Mouse (Mus musculus) lung, embryonic 15.5 days (tissue): ENCODE results near the gene Lgals9. TPM values are rescaled to one million over a fixed set of nuclear protein-coding genes. Genes with fewer than 3 reads are reported as not detected.

Experiments
- ATAC-seq: fragments of 200-750 bp; cut with Nextera tagmentation; 2 replicates; pipeline ENCODE4 v1.8.0; 2017; ENCODE audit warnings: moderate number of reproducible peaks, borderline replicate concordance; ENCODE audit not compliant: low FRiP score, low TSS enrichment; ENCODE audit errors: extremely low read depth
- H3K27ac ChIP-seq: fragments of 300-500 bp; sonication (generic); 2 replicates; pipeline ENCODE4 v1.5.1; 2015; ENCODE audit warnings: moderate library complexity, mild to moderate bottlenecking, inconsistent platforms
- H3K27me3 ChIP-seq: fragments of 300-500 bp; sonication (generic); 2 replicates; pipeline ENCODE4 v1.6.1; 2015; ENCODE audit warnings: inconsistent platforms
- H3K36me3 ChIP-seq: fragments of 300-500 bp; sonication (generic); 2 replicates; pipeline ENCODE4 v1.6.1; 2015; ENCODE audit warnings: inconsistent platforms
- H3K4me1 ChIP-seq: fragments of 300-500 bp; sonication (generic); 2 replicates; pipeline ENCODE4 v1.6.1; 2015; ENCODE audit warnings: inconsistent platforms
- H3K4me2 ChIP-seq: fragments of 300-500 bp; sonication (generic); 2 replicates; pipeline ENCODE4 v1.6.1; 2015; ENCODE audit warnings: inconsistent platforms, mild to moderate bottlenecking, moderate library complexity
- H3K4me3 ChIP-seq: fragments of 300-500 bp; sonication (generic); 2 replicates; pipeline ENCODE4 v1.5.1; 2015; ENCODE audit warnings: mild to moderate bottlenecking, inconsistent platforms
- H3K9ac ChIP-seq: fragments of 300-500 bp; sonication (generic); 2 replicates; pipeline ENCODE4 v1.6.1; 2015; ENCODE audit warnings: inconsistent platforms
- H3K9me3 ChIP-seq: fragments of 300-500 bp; sonication (generic); 2 replicates; pipeline ENCODE4 v1.6.1; 2016; ENCODE audit warnings: inconsistent platforms
- WGBS: fragments of 180-500 bp; shearing (Covaris S2); methylation state at CpG from one replicate; pipeline ENCODE4 v1.1.7; 2015; 5-methylcytosine and 5-hydroxymethylcytosine counted together
- polyA plus RNA-seq: library from polyadenylated mRNA; unstranded; fragments of >200 nt; fragmentation: Nextera tagmentation; extraction: Ambion mirVana; gene quantifications from 2 replicates; pipeline ENCODE4 v1.2.1, GENCODE M21; 2015

The Lgals9 gene
- polyA plus RNA-seq, 1 experiment from 2014 or later = 52.8 TPM

DNA sequence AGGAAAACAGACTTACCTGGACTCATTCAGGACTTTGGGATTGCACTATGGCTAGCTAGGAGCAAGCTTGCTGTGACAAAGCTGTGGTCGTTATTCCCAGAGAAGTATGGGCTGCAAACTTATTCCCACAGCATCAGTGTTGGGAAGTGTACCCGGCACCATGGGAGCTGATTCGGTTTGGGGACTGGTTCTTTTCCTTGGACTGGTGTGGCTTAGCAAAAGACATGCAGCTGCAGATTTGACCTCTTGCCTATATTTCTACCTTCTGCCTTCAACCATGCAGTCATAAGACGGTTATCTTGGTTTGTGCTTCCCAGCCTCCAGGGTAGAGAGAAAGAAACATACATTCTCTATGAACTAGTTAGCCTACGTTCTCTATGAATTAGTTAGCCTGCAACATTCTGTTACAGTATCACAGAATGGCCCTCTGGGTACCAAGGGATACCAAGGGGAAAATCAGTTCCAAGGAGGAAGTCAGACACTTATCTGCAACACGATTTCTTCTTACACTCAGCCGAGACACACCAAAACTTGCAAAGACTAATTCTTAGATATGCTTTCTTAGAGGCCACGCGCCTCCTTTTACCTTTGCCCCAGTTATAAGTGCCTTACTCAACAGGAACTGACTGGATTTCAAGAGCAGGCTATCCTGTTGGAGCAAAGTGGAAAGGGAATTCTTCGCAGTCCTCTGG is 1.7 kb upstream of the Lgals9 start:
- 79% methylated on average over 10 of the region's 10 CpGs for WGBS

DNA sequence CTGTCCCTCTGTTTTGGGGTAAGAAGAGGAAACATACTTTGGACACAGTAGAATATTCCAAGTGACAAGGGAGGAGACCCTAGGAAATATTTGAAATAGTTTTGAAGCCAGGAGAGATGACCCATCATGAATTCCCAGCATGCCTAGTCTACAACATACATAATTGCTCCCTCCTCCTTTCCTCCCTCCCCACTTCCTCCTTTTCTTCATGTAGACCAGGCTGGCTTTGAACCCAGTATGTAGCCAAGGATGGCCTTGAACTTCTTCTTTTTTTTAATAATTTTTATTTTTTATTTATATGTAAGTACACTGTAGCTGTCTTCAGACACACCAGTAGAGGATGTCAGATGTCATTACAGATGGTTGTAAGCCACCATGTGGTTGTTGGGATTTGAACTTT is 759 bp upstream of the Lgals9 start:
- Histone ChIP-seq H3K27ac (no peak overlapping the region), H3K36me3 (no peaks in the 10 kb centered on the region), H3K4me1 (peaks cover 14% of the 10 kb centered on the region), H3K4me3 (no peak overlapping the region), H3K27me3 (no peaks in the 10 kb centered on the region), H3K9me3 (no peaks in the 10 kb centered on the region), H3K4me2 (no peak overlapping the region), H3K9ac (no peak overlapping the region)
- no peak for ATAC-seq

More for the DNA sequence above, 1.7 kb upstream of the Lgals9 start:
- Histone ChIP-seq H3K36me3 (no peaks in the 10 kb centered on the region), H3K27ac (no peak overlapping the region), H3K9me3 (no peaks in the 10 kb centered on the region), H3K9ac (no peak overlapping the region), H3K27me3 (no peaks in the 10 kb centered on the region), H3K4me3 (no peak overlapping the region), H3K4me2 (no peak overlapping the region), H3K4me1 (peaks cover 14% of the 10 kb centered on the region)
- no peak for ATAC-seq

DNA sequence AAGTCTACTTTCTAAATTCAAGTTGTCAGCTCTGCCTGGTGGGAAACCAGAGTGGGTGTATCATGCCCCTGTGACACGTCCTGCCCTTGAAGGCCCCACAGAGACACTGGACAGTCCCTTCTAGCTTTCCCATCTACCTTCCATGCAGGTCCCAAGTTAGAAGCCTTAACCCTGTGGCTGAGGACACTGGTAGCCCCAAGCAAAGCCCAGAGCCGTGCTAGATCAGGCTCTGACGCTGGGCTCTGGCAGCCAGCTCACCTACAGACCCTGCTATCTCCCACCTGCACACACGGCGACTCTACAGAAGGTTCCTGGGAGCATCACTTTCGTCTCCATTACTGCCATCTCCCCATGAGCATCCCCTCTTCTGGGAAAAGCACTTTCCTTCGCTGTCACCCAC is 1.2 kb downstream of the Lgals9 start:
- Histone ChIP-seq H3K27me3 (no peaks in the 10 kb centered on the region), H3K36me3 (no peaks in the 10 kb centered on the region), H3K4me2 (peak overlapping the region; percentile 43; the same call in 1 of the 2 replicates), H3K4me1 (peaks cover 14% of the 10 kb centered on the region), H3K9ac (no peak overlapping the region), H3K4me3 (no peak overlapping the region), H3K9me3 (no peaks in the 10 kb centered on the region), H3K27ac (no peak overlapping the region)
- ATAC-seq = no peak
- 78% methylated on average over 7 of the region's 7 CpGs for WGBS

DNA sequence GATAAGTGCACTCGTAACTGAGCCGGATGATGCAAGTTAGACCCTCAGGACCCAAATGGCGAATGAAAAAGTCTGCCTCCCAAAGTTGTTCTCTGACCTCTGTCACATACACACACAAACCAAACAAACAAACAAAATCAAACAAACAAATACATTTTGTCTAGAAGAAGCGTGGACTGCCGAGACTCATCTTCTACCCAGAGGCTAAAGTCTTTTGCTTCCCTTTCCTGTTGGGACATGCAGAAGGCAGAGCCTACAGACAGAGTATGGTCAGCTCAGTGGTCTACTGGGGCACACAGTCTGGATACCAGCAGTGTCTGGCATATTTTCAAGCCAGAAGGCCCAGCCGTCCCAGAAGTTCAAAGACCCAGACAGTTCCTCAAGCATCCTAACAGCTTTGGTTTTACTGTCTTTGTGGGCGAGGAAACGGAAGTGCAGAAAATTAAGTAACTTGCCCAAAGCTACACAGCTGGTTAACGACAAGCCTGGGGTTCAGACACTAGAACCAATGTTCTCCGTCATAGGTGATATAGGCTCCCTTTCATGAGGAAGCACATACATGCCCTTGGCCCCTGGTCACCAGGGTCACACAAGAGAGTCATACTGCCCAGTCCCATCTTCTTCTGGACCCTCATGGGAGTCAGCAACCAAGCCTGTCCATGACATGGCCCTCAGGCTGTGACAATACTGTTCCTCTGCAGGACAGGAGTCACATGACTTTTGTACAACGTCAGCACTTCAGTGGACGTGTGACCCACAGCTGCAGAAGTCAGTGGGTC is 2.0 kb downstream of the Lgals9 start:
- Histone ChIP-seq H3K36me3 (no peaks in the 10 kb centered on the region), H3K4me1 (peaks cover 14% of the 10 kb centered on the region), H3K27ac (no peak overlapping the region), H3K9ac (no peak overlapping the region), H3K27me3 (no peaks in the 10 kb centered on the region), H3K4me2 (peak overlapping the region; percentile 43; the same call in 1 of the 2 replicates), H3K4me3 (no peak overlapping the region), H3K9me3 (no peaks in the 10 kb centered on the region)
- WGBS = 73% methylated on average over 12 of the region's 12 CpGs
- ATAC-seq = no peak

DNA sequence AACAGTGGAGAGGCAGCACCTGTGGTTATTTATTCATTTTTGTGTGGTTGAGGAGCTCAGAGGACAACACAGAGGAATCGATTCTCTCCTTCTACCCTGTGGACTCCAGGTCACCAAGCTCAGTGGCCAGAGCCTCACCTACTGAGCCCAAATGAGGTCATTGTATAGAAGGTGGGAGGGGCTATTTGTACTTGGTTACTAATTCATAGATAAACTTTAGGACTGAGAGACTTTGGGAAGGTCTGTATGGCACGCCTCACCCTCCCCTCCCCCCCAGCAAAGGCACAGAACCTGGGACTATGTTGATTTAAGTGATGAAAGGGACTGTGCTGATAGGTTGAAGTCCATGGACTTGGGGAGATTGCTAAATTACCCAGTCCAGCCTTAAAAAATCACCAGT is 2.7 kb downstream of the Lgals9 start:
- no peaks in the 10 kb centered on the region for H3K36me3 ChIP-seq
- 44% methylated on average over 2 of the region's 2 CpGs for WGBS
- H3K9ac ChIP-seq = no peak overlapping the region
- no peaks in the 10 kb centered on the region for H3K9me3 ChIP-seq
- no peaks in the 10 kb centered on the region for H3K27me3 ChIP-seq
- no peak overlapping the region for H3K4me2 ChIP-seq
- no peak overlapping the region for H3K27ac ChIP-seq
- H3K4me1 ChIP-seq = peaks cover 14% of the 10 kb centered on the region
- no peak overlapping the region for H3K4me3 ChIP-seq
- ATAC-seq = no peak

DNA sequence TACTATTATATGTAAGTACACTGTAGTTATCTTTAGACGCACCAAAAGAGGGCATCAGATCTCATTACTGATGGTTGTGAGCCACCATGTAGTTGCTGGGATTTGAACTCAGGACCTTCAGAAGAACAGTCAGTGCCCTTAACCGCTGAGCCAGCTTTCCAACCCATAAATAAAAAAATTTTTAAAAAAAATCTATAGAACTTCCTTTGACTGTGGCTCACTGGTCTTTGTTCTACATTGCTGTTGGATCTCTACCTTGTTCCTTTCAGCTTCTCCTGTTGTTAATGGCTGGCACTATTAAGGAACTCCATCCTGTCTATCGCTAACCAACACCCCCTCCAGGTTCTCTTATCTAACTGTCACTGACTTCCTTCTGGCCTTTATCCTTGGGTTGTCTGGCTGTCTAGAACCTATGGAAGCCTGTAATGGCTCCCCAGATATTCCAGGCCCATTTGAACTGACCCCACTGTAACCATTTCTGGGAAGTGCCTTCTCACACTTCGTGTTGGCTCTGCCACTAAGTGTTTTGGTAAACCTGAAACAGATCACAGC is 4.6 kb downstream of the Lgals9 start:
- H3K4me1 ChIP-seq = peaks cover 13% of the 10 kb centered on the region
- H3K27ac ChIP-seq = no peak overlapping the region
- H3K4me2 ChIP-seq = no peak overlapping the region
- no peaks in the 10 kb centered on the region for H3K9me3 ChIP-seq
- H3K36me3 ChIP-seq = no peaks in the 10 kb centered on the region
- 65% methylated on average over 4 of the region's 4 CpGs for WGBS
- no peak for ATAC-seq
- H3K27me3 ChIP-seq = no peaks in the 10 kb centered on the region
- no peak overlapping the region for H3K4me3 ChIP-seq
- no peak overlapping the region for H3K9ac ChIP-seq

DNA sequence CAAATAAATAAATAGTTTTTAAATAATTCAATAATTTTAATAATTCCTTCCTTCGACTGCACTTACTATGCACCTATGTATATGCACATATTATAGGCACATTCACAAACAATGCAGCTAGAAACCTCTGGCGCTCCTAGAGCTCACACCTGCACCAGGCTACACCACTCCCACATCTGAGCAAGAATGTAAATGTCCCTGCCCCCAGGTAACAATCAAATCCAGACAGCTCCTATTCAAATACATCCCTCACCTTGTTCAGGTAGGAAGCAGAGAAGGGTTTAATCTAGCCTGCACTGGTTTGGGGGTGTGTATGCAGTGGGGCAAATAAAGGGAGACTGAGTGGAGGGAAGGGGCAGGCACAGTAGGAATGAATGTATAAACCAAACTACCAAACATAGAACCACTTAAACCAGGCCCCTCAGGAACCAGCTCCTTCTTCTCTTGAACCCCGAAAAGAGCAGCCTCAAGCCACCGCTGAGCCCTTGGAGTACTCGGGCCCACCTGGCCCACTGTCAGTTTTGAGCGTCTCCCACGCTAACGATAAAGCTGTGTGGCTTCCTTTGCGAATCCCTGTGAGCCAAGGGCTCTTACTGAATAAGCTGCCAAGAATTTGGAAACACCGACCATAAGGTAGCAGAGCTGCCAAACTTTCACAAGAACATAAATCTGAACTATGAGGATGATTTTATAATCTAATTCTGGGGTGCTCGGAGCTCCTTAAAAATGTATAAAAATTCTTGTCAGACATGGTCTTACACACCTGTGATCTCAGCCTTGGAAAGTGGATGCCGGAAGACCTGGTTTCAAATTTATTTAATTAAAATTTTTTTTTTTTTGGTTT is 6.3 kb downstream of the Lgals9 start:
- WGBS = 74% methylated on average over 12 of the region's 12 CpGs
- Histone ChIP-seq H3K4me3 (no peak overlapping the region), H3K27ac (no peak overlapping the region), H3K36me3 (no peaks in the 10 kb centered on the region), H3K4me1 (no peaks in the 10 kb centered on the region), H3K9ac (no peak overlapping the region), H3K9me3 (no peaks in the 10 kb centered on the region), H3K27me3 (no peaks in the 10 kb centered on the region), H3K4me2 (no peak overlapping the region)
- no peak for ATAC-seq

DNA sequence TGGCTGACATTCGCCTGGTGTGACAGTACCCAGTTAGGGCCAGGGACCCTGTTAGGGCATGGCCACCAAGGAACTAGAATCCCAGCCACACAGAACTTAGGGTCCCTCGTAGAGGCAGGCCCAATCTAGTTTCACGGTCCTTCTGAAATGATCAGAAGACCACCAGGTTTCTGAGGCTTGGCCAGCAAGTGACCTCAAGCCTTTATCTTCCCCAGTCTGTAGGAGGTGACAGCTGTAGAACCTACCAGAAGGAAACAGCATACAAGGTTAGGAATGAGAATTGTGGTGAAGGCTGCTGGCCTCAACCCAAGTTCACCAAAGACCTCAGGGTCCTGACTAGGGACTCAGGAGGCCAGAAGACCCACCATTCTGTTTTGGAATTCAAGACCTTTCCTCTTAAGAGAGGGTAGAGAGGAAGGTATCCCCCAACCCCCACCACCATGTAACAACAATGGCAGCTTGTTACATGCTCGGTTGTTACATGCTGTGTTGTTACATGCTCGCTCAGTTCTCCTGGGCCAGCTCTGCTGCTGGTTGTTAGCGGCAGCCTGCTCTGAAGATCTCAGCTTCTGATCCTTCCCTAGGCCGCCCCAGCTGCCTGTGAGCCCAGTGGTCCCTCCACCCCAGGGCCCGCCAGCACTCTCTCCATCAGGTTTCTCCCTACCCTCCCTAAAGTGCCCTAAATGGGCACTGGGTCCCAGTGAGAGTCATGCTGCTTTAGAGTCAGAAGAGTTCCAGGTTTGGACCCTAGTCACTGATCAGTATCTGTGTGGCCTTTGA is 7.8 kb downstream of the Lgals9 start:
- H3K27me3 ChIP-seq = no peaks in the 10 kb centered on the region
- H3K4me2 ChIP-seq = no peak overlapping the region
- ATAC-seq = no peak
- H3K4me3 ChIP-seq = no peak overlapping the region
- no peak overlapping the region for H3K27ac ChIP-seq
- no peaks in the 10 kb centered on the region for H3K36me3 ChIP-seq
- no peaks in the 10 kb centered on the region for H3K9me3 ChIP-seq
- no peak overlapping the region for H3K9ac ChIP-seq
- WGBS = 68% methylated on average over 8 of the region's 8 CpGs
- H3K4me1 ChIP-seq = 0 out of 2 replicates have a peak, but pooled peaks cover 6% of the 10 kb centered on the region

DNA sequence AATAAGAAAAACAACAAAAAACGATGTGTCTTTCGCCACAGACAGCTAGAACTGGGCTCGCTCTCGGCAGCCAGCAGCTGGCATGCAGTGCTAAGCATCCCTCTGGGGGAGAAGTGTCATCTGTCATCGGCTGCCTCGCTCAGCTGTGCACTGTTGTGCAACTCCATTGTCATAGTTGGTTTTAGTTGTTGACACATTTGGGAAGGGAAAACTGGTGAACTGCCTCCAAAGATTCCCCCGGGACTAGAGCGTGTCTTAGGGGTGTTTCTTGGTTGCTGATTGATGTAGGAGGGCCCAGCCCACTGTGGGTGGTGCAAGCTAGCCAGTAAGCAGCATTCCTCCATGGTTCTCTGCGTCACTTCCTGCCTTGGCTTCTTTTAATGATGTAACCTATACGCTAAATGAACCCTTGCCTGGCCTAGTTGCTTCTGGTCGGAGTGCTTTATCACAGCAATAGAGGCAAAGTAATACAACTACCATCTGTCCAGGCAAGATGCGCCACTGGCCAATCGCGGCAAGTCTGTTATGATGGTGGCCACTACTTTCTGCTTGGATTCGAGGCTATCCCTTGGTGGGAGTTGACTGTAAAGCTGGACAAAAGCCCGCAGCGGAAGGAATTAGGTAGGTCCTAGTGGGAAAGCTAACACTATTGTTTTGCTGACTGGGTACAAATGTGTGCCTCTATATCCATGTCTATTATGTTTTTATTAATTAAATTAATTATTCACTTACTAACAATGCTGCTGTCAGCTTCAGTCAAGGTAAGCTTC is 11.2 kb downstream of the Lgals9 start:
- Histone ChIP-seq H3K36me3 (no peaks in the 10 kb centered on the region), H3K4me2 (0 out of 2 replicates have a peak overlapping the region, but pooled peaks have one; percentile 17), H3K27me3 (no peaks in the 10 kb centered on the region), H3K4me3 (no peak overlapping the region), H3K9ac (no peak overlapping the region), H3K27ac (no peak overlapping the region; the same call in 1 of the 2 replicates), H3K4me1 (0 out of 2 replicates have a peak, but pooled peaks cover 6% of the 10 kb centered on the region), H3K9me3 (no peaks in the 10 kb centered on the region)
- 54% methylated on average over 17 of the region's 17 CpGs for WGBS
- peak; percentile 84; the same call in 1 of the 2 replicates for ATAC-seq

DNA sequence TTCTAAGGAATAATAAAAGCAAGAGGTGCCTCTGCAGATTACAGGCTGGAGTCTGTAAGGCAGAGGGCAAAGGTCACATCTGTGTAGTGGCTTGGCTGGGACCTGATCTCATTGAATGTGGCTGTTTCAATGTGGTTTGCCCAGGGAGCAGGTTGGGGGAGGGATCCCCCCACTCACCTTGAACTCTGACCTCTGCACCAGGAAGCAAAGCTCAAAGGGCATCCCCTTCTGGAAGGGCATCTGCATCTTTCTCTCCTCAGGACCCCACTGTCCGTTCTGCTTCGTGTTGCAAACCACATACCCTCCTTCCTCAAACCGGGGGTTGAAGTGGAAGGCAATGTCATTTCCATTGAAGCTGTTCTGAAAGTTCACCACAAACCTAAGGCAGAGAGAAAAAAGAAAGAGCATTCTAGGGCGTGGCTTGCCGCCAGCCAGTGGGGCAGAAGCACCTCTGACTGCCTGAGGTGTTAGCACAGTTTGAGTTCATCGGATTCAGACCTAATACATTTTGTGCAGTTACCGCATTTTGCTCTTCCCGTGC is 11.9 kb downstream of the Lgals9 start:
- no peaks in the 10 kb centered on the region for H3K27me3 ChIP-seq
- ATAC-seq = no peak
- no peak overlapping the region for H3K27ac ChIP-seq
- no peak overlapping the region for H3K4me3 ChIP-seq
- H3K36me3 ChIP-seq = no peaks in the 10 kb centered on the region
- no peaks in the 10 kb centered on the region for H3K9me3 ChIP-seq
- no peak overlapping the region for H3K9ac ChIP-seq
- 49% methylated on average over 8 of the region's 8 CpGs for WGBS
- 0 out of 2 replicates have a peak, but pooled peaks cover 6% of the 10 kb centered on the region for H3K4me1 ChIP-seq
- 0 out of 2 replicates have a peak overlapping the region, but pooled peaks have one; percentile 17 for H3K4me2 ChIP-seq
